Mouse (Mus musculus): Measurements from ENCODE around the gene Tnrc6c. TPM values are rescaled to one million over a fixed set of nuclear protein-coding genes. Genes with fewer than 3 reads are reported as not detected.

Tnrc6c gene
- polyA plus RNA-seq, 1 experiment from 2014 or later: 15.4 TPM

GRCm38 (mm10) chr11:117736037-117736689, 82.1 kb downstream of the Tnrc6c start:
- Histone ChIP-seq H3K9me3 (no peaks in the 10 kb centered on the region), H3K27me3 (no peaks in the 10 kb centered on the region), H3K4me1 (peaks cover 4% of the 10 kb centered on the region; the same call in 1 of the 2 replicates), H3K9ac (no peak overlapping the region), H3K27ac (no peak overlapping the region), H3K4me3 (no peak overlapping the region), H3K36me3 (peaks cover 84% of the 10 kb centered on the region), H3K4me2 (no peak overlapping the region)
- ATAC-seq (ENCODE audit: insufficient number of reproducible peaks, low FRiP score, low TSS enrichment, low read depth): no peak
- 62% methylated on average over 5 of the region's 5 CpGs for WGBS

- H3K9ac ChIP-seq: no peak overlapping the region
- H3K9me3 ChIP-seq: no peaks in the 10 kb centered on the region
- H3K4me2 ChIP-seq: no peak overlapping the region
- H3K4me3 ChIP-seq: no peak overlapping the region
- peaks cover 93% of the 10 kb centered on the region for H3K36me3 ChIP-seq
- no peak overlapping the region for H3K27ac ChIP-seq
- H3K4me1 ChIP-seq: no peaks in the 10 kb centered on the region; the same call in 1 of the 2 replicates
- WGBS: 85% methylated on average over 5 of the region's 5 CpGs
- no peaks in the 10 kb centered on the region for H3K27me3 ChIP-seq
- ATAC-seq (ENCODE audit: insufficient number of reproducible peaks, low FRiP score, low TSS enrichment, low read depth): no peak
Observed at GRCm38 (mm10) chr11:117738123-117738522, 84.0 kb downstream of the Tnrc6c start.

- Histone ChIP-seq H3K36me3 (peaks cover 98% of the 10 kb centered on the region), H3K4me3 (no peak overlapping the region), H3K9me3 (no peaks in the 10 kb centered on the region), H3K9ac (no peak overlapping the region), H3K27ac (no peak overlapping the region), H3K27me3 (no peaks in the 10 kb centered on the region), H3K4me1 (no peaks in the 10 kb centered on the region; the same call in 1 of the 2 replicates), H3K4me2 (no peak overlapping the region)
- WGBS: 78% methylated on average over 6 of the region's 6 CpGs
- no peak for ATAC-seq (ENCODE audit: insufficient number of reproducible peaks, low FRiP score, low TSS enrichment, low read depth)
Observed at GRCm38 (mm10) chr11:117741128-117741527, 87.0 kb downstream of the Tnrc6c start.

GRCm38 (mm10) chr11:117742243-117742642, 88.2 kb downstream of the Tnrc6c start:
- Histone ChIP-seq H3K27ac (no peak overlapping the region), H3K4me3 (no peak overlapping the region), H3K27me3 (no peaks in the 10 kb centered on the region), H3K4me2 (no peak overlapping the region), H3K9me3 (no peaks in the 10 kb centered on the region), H3K9ac (no peak overlapping the region), H3K4me1 (no peaks in the 10 kb centered on the region; the same call in 1 of the 2 replicates), H3K36me3 (peaks cover 97% of the 10 kb centered on the region)
- ATAC-seq (ENCODE audit: insufficient number of reproducible peaks, low FRiP score, low TSS enrichment, low read depth): no peak
- WGBS: 81% methylated on average over 8 of the region's 8 CpGs

GRCm38 (mm10) chr11:117742715-117743114, 88.6 kb downstream of the Tnrc6c start:
- H3K4me3 ChIP-seq: no peak overlapping the region
- WGBS: 69% methylated on average over 8 of the region's 8 CpGs

GRCm38 (mm10) chr11:117743454-117744030, 89.5 kb downstream of the Tnrc6c start:
- no peaks in the 10 kb centered on the region for H3K9me3 ChIP-seq
- no peaks in the 10 kb centered on the region; the same call in 1 of the 2 replicates for H3K4me1 ChIP-seq
- no peak overlapping the region for H3K4me3 ChIP-seq
- H3K27ac ChIP-seq: no peak overlapping the region
- H3K4me2 ChIP-seq: no peak overlapping the region
- H3K36me3 ChIP-seq: peaks cover 97% of the 10 kb centered on the region
- H3K27me3 ChIP-seq: no peaks in the 10 kb centered on the region
- ATAC-seq (ENCODE audit: insufficient number of reproducible peaks, low FRiP score, low TSS enrichment, low read depth): no peak
- 47% methylated on average over 4 of the region's 4 CpGs for WGBS
- no peak overlapping the region for H3K9ac ChIP-seq

More at GRCm38 (mm10) chr11:117742715-117743114, 88.6 kb downstream of the Tnrc6c start:
- Histone ChIP-seq H3K9me3 (no peaks in the 10 kb centered on the region), H3K27ac (no peak overlapping the region), H3K4me1 (no peaks in the 10 kb centered on the region; the same call in 1 of the 2 replicates), H3K36me3 (peaks cover 97% of the 10 kb centered on the region), H3K4me2 (no peak overlapping the region), H3K27me3 (no peaks in the 10 kb centered on the region), H3K9ac (no peak overlapping the region)
- no peak for ATAC-seq (ENCODE audit: insufficient number of reproducible peaks, low FRiP score, low TSS enrichment, low read depth)

GRCm38 (mm10) chr11:117748628-117749027, 94.5 kb downstream of the Tnrc6c start:
- Histone ChIP-seq H3K27me3 (no peaks in the 10 kb centered on the region), H3K9me3 (no peaks in the 10 kb centered on the region), H3K4me3 (no peak overlapping the region), H3K27ac (no peak overlapping the region), H3K4me2 (no peak overlapping the region), H3K9ac (no peak overlapping the region), H3K36me3 (peaks cover 97% of the 10 kb centered on the region), H3K4me1 (no peaks in the 10 kb centered on the region)
- 76% methylated on average over 4 of the region's 4 CpGs for WGBS
- no peak for ATAC-seq (ENCODE audit: insufficient number of reproducible peaks, low FRiP score, low TSS enrichment, low read depth)

- no peaks in the 10 kb centered on the region for H3K9me3 ChIP-seq
- ATAC-seq (ENCODE audit: insufficient number of reproducible peaks, low FRiP score, low TSS enrichment, low read depth): 0 out of 2 replicates have a peak, but pooled peaks have one; percentile 35
- peaks cover 98% of the 10 kb centered on the region for H3K36me3 ChIP-seq
- H3K27ac ChIP-seq: no peak overlapping the region
- no peak overlapping the region for H3K9ac ChIP-seq
- no peaks in the 10 kb centered on the region for H3K27me3 ChIP-seq
- no peak overlapping the region for H3K4me3 ChIP-seq
- no peaks in the 10 kb centered on the region for H3K4me1 ChIP-seq
- WGBS: 77% methylated on average over 10 of the region's 10 CpGs
- H3K4me2 ChIP-seq: no peak overlapping the region
Observed at GRCm38 (mm10) chr11:117749414-117749813, 95.3 kb downstream of the Tnrc6c start.

- Histone ChIP-seq H3K4me1 (no peaks in the 10 kb centered on the region), H3K27ac (no peak overlapping the region), H3K4me3 (no peak overlapping the region), H3K9ac (no peak overlapping the region), H3K27me3 (no peaks in the 10 kb centered on the region), H3K4me2 (no peak overlapping the region), H3K9me3 (no peaks in the 10 kb centered on the region), H3K36me3 (peaks cover 98% of the 10 kb centered on the region)
- 87% methylated on average over 6 of the region's 6 CpGs for WGBS
- ATAC-seq (ENCODE audit: insufficient number of reproducible peaks, low FRiP score, low TSS enrichment, low read depth): no peak
Observed at GRCm38 (mm10) chr11:117751544-117751943, 97.5 kb downstream of the Tnrc6c start.

- Histone ChIP-seq H3K4me2 (no peak overlapping the region), H3K9me3 (no peaks in the 10 kb centered on the region), H3K27ac (no peak overlapping the region), H3K27me3 (no peaks in the 10 kb centered on the region), H3K4me1 (no peaks in the 10 kb centered on the region), H3K9ac (no peak overlapping the region), H3K4me3 (no peak overlapping the region), H3K36me3 (peaks cover 99% of the 10 kb centered on the region)
- 98% methylated on average over 7 of the region's 7 CpGs for WGBS
- no peak for ATAC-seq (ENCODE audit: insufficient number of reproducible peaks, low FRiP score, low TSS enrichment, low read depth)
Observed at GRCm38 (mm10) chr11:117755891-117756290, 101.8 kb downstream of the Tnrc6c start.

- Histone ChIP-seq H3K4me2 (no peak overlapping the region), H3K27me3 (no peaks in the 10 kb centered on the region), H3K9ac (no peak overlapping the region), H3K36me3 (peaks cover 91% of the 10 kb centered on the region), H3K27ac (no peak overlapping the region), H3K9me3 (no peaks in the 10 kb centered on the region), H3K4me3 (no peak overlapping the region), H3K4me1 (no peaks in the 10 kb centered on the region)
- no peak for ATAC-seq (ENCODE audit: insufficient number of reproducible peaks, low FRiP score, low TSS enrichment, low read depth)
- 91% methylated on average over 10 of the region's 10 CpGs for WGBS
Observed at GRCm38 (mm10) chr11:117759267-117759666, 105.2 kb downstream of the Tnrc6c start.

GRCm38 (mm10) chr11:117760374-117761119, 106.5 kb downstream of the Tnrc6c start:
- Histone ChIP-seq H3K36me3 (peaks cover 91% of the 10 kb centered on the region), H3K9me3 (no peaks in the 10 kb centered on the region), H3K27me3 (no peaks in the 10 kb centered on the region), H3K4me2 (no peak overlapping the region), H3K9ac (no peak overlapping the region), H3K4me3 (no peak overlapping the region), H3K27ac (0 out of 2 replicates have a peak overlapping the region, but pooled peaks have one; percentile 8), H3K4me1 (no peaks in the 10 kb centered on the region)
- no peak for ATAC-seq (ENCODE audit: insufficient number of reproducible peaks, low FRiP score, low TSS enrichment, low read depth)
- WGBS: 89% methylated on average over 26 of the region's 26 CpGs
